ENCODE assay signal across 8 mouse cellular contexts in the genomic region with DNA sequence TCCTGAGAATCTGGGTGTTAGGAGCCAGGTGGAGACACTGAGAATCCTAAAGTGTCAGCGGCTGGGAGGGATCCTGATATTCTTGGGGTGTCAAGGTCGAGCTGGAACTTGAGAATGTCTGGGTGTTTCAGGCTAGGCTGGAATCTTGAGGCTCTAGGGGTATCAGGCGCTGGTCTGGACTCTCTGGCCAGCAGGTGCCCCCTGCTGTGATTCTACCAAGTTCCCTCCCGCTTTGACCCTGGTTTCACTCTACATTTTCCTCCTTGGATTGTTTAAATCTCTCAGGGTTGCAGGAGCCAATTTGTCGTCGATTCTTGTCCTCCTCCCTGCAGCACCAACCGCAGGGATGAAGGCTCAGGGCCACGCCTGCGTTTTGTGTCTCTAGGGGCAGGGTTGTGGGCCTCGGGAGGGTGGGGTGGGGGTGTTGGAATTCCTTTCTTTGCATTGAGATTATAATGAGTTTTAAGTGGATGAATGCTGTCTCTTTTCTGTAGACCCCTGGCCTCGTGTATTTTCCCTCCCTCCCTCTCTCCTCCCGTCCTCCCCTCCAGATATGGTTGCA. TPM values are rescaled to one million over a fixed set of nuclear protein-coding genes. Genes with fewer than 3 reads are reported as not detected.
DNase-seq lines count a peak whose midpoint lies in the region; ATAC-seq and TF ChIP-seq lines count a peak whose summit lies in the region.

No protein-coding gene starts in this region.

- TF ChIP-seq POLR2A in testis, adult 2 months (IDR thresholded peaks at IDR 0.05; ENCODE audit: control insufficient read depth, low read depth, low read length) = no peak

- TF ChIP-seq CTCF in testis, adult 2 months (IDR thresholded peaks at IDR 0.05; ENCODE audit: control insufficient read depth, insufficient read depth, insufficient replicate concordance, low read depth, low read length) = no peak

- 3% methylated on average over 12 of the region's 12 CpGs for WGBS in limb, embryonic 11.5 days
- WGBS in stomach, embryonic 16.5 days = 2% methylated on average over 12 of the region's 12 CpGs

- no peaks in the 10 kb centered on the region for H3K36me3 ChIP-seq in testis, adult 2 months (ENCODE audit: control insufficient read depth, insufficient read depth, low read length)
- no peaks in the 10 kb centered on the region for H3K36me3 ChIP-seq in limb, embryonic 11.5 days (ENCODE audit: control insufficient read depth, insufficient read depth, low read length)
- H3K36me3 ChIP-seq in stomach, embryonic 16.5 days (ENCODE audit: control insufficient read depth, insufficient read depth, low read length) = no peaks in the 10 kb centered on the region

- peak overlapping the region; percentile 73 for H3K4me2 ChIP-seq in limb, embryonic 11.5 days (ENCODE audit: low read depth, severe bottlenecking)
- peak overlapping the region; percentile 89 for H3K4me2 ChIP-seq in stomach, embryonic 16.5 days (ENCODE audit: low read depth, low read length)

- no peaks in the 10 kb centered on the region for H3K27me3 ChIP-seq in testis, adult 2 months (ENCODE audit: control insufficient read depth, insufficient read depth, low read length)
- H3K27me3 ChIP-seq in limb, embryonic 11.5 days (ENCODE audit: control insufficient read depth, insufficient read depth, low read length) = no peaks in the 10 kb centered on the region
- no peaks in the 10 kb centered on the region for H3K27me3 ChIP-seq in stomach, embryonic 16.5 days (ENCODE audit: control insufficient read depth, insufficient read depth, low read length)

- H3K4me3 ChIP-seq in testis, adult 2 months (ENCODE audit: control insufficient read depth, low read depth, low read length) = peak overlapping the region; percentile 92
- peak overlapping the region; percentile 54 for H3K4me3 ChIP-seq in limb, embryonic 11.5 days (ENCODE audit: low read depth, low read length)
- H3K4me3 ChIP-seq in stomach, embryonic 16.5 days (replicated peaks; ENCODE audit: low read length) = peak overlapping the region; percentile 90

- H3K9me3 ChIP-seq in limb, embryonic 11.5 days (ENCODE audit: control insufficient read depth, low read length) = no peaks in the 10 kb centered on the region
- H3K9me3 ChIP-seq in stomach, embryonic 16.5 days (replicated peaks; ENCODE audit: control insufficient read depth, low read length) = no peaks in the 10 kb centered on the region

- no peak for ATAC-seq in limb, embryonic 11.5 days (ENCODE audit: insufficient number of reproducible peaks, low FRiP score, low TSS enrichment, low read depth)
- no peak for ATAC-seq in stomach, embryonic 16.5 days (ENCODE audit: insufficient read depth, low FRiP score)

- peak; percentile 52 to 55 for DNase-seq in cerebellum, postnatal 10 days
- DNase-seq in cerebellum, adult 8-10 months = no peak
- DNase-seq in testis, postnatal 10 days (ENCODE audit: low spot score) = no peak
- no peak for DNase-seq in limb, embryonic 11.5 days (ENCODE audit: low spot score)
- no peak for DNase-seq in spleen, postnatal 10 days (ENCODE audit: low spot score in 2 of 2)
- DNase-seq in right cerebral cortex, postnatal 14 days = no peak

- H3K27ac ChIP-seq in testis, adult 2 months (ENCODE audit: control insufficient read depth, insufficient read depth, low read depth, low read length) = no peak overlapping the region; the same call in 1 of the 2 replicates
- no peak overlapping the region for H3K27ac ChIP-seq in limb, embryonic 11.5 days (replicated peaks; ENCODE audit: low read depth, low read length)
- peak overlapping the region; percentile 84 for H3K27ac ChIP-seq in stomach, embryonic 16.5 days (ENCODE audit: low read length)

- H3K9ac ChIP-seq in limb, embryonic 11.5 days (ENCODE audit: low read length) = peak overlapping the region; percentile 68
- H3K9ac ChIP-seq in stomach, embryonic 16.5 days (ENCODE audit: low read length) = peak overlapping the region; percentile 93

- peaks cover 7% of the 10 kb centered on the region; the same call in 1 of the 2 replicates for H3K4me1 ChIP-seq in testis, adult 2 months (ENCODE audit: control insufficient read depth, insufficient read depth, low read length)
- H3K4me1 ChIP-seq in limb, embryonic 11.5 days (ENCODE audit: control insufficient read depth, insufficient read depth, low read length) = peaks cover 19% of the 10 kb centered on the region
- peaks cover 13% of the 10 kb centered on the region for H3K4me1 ChIP-seq in stomach, embryonic 16.5 days (ENCODE audit: control insufficient read depth, insufficient read depth, low read length)

RNA-seq across cellular contexts. Expression of a gene that starts 0.7 kb away (rescaled TPM):
- polyA plus RNA-seq in testis, adult 2 months (2012; rRNA removed) = 5.3 and 8.9 TPM in 2 replicates
- polyA plus RNA-seq in limb, embryonic 11.5 days (2014; fragmentation: Nextera tagmentation; extraction: Ambion mirVana) = 54.6 and 54.8 TPM in 2 replicates
- 42.2 and 44.4 TPM in 2 replicates for polyA plus RNA-seq in stomach, embryonic 16.5 days (2015; fragmentation: Nextera tagmentation; extraction: Ambion mirVana)

RNA-seq across cellular contexts. Expression of a gene that starts 53.6 kb away (rescaled TPM):
- polyA plus RNA-seq in testis, adult 2 months (2012; rRNA removed) = 28.2 and 32.0 TPM in 2 replicates
- polyA plus RNA-seq in limb, embryonic 11.5 days (2014; fragmentation: Nextera tagmentation; extraction: Ambion mirVana) = 6.3 and 7.3 TPM in 2 replicates
- 1.5 and 2.1 TPM in 2 replicates for polyA plus RNA-seq in stomach, embryonic 16.5 days (2015; fragmentation: Nextera tagmentation; extraction: Ambion mirVana)

Comparison
In these comparisons a context has a peak if more than half of its experiments do, and no peak if none do; other contexts are left out.
1. DNase-seq: peak in cerebellum, postnatal 10 days (2 of 2); none in cerebellum, adult 8-10 months (single experiment), testis, postnatal 10 days (single experiment), limb, embryonic 11.5 days (single experiment), spleen, postnatal 10 days (0 of 2) and right cerebral cortex, postnatal 14 days (single experiment).
2. Peak in every context shown above with its lines, with median percentiles within 50 percentile points of each other: H3K4me3 ChIP-seq.